Mouse (Mus musculus) limb, embryonic 11.5 days (tissue): ENCODE results near the gene Ntan1. TPM values are rescaled to one million over a fixed set of nuclear protein-coding genes. Genes with fewer than 3 reads are reported as not detected.

Experiments used
- ATAC-seq: fragments of 200-750 bp; cut with Nextera tagmentation; 2 replicates; pipeline ENCODE4 v1.8.0; 2017; ENCODE audit warnings: low read depth; ENCODE audit not compliant: insufficient number of reproducible peaks, low FRiP score, low TSS enrichment
- DNase-seq: peaks from one replicate; pipeline ENCODE4 v3.0.0-alpha.2; 2015; ENCODE audit warnings: low spot score
- H3K27ac ChIP-seq: fragments of 300-500 bp; sonication (generic); replicated peaks from 2 replicates; pipeline ENCODE4 v1.5.1; 2014; ENCODE audit warnings: low read depth, mild to moderate bottlenecking, low read length
- H3K27me3 ChIP-seq: fragments of 300-500 bp; sonication (generic); 2 replicates; pipeline ENCODE4 v1.6.1; 2014; ENCODE audit warnings: mild to moderate bottlenecking, low read length, mixed read lengths; ENCODE audit not compliant: control insufficient read depth, insufficient read depth
- H3K36me3 ChIP-seq: fragments of 300-500 bp; sonication (generic); 2 replicates; pipeline ENCODE4 v1.6.1; 2014; ENCODE audit warnings: mild to moderate bottlenecking, low read length, moderate library complexity, mixed read lengths; ENCODE audit not compliant: control insufficient read depth, insufficient read depth
- H3K4me1 ChIP-seq: fragments of 300-500 bp; sonication (generic); 2 replicates; pipeline ENCODE4 v1.6.1; 2014; ENCODE audit warnings: low read length, mixed read lengths; ENCODE audit not compliant: control insufficient read depth, insufficient read depth
- H3K4me2 ChIP-seq: fragments of 300-500 bp; sonication (generic); 2 replicates; pipeline ENCODE4 v1.6.1; 2014; ENCODE audit warnings: low read depth, mild to moderate bottlenecking, moderate library complexity; ENCODE audit not compliant: severe bottlenecking
- H3K4me3 ChIP-seq: fragments of 300-500 bp; sonication (generic); 2 replicates; pipeline ENCODE4 v1.5.1; 2014; ENCODE audit warnings: low read depth, low read length
- H3K9ac ChIP-seq: fragments of 300-500 bp; sonication (generic); 2 replicates; pipeline ENCODE4 v1.6.1; 2014; ENCODE audit warnings: mild to moderate bottlenecking, low read length
- H3K9me3 ChIP-seq: fragments of 300-500 bp; sonication (generic); 2 replicates; pipeline ENCODE4 v1.6.1; 2016; ENCODE audit warnings: low read length; ENCODE audit not compliant: control insufficient read depth
- WGBS: fragments of 180-500 bp; shearing (Covaris S2); extraction: QIAGEN DNeasy Blood & Tissue Kit; methylation state at CpG from one replicate; pipeline ENCODE4 v1.1.7; 2014; 5-methylcytosine and 5-hydroxymethylcytosine counted together
- polyA plus RNA-seq: library from polyadenylated mRNA; unstranded; fragments of >200 nt; fragmentation: Nextera tagmentation; extraction: Ambion mirVana; gene quantifications from 2 replicates; pipeline ENCODE4 v1.2.1, GENCODE M21; 2014

Ntan1 gene
- polyA plus RNA-seq, 1 experiment from 2014 or later, result 153 TPM

- Histone ChIP-seq H3K4me3 (peak overlapping the region; percentile 73), H3K27me3 (no peaks in the 10 kb centered on the region), H3K9me3 (no peaks in the 10 kb centered on the region), H3K9ac (peak overlapping the region; percentile 79), H3K4me2 (peak overlapping the region; percentile 84), H3K36me3 (no peaks in the 10 kb centered on the region), H3K27ac (no peak overlapping the region), H3K4me1 (no peaks in the 10 kb centered on the region)
- WGBS, result 50% methylated on average over 12 of the region's 12 CpGs
- ATAC-seq (no peak), DNase-seq (peak; percentile 33)
Measured at GRCm38 (mm10) chr16:13819806-13820500, 1.3 kb downstream of the Ntan1 start.

DNA sequence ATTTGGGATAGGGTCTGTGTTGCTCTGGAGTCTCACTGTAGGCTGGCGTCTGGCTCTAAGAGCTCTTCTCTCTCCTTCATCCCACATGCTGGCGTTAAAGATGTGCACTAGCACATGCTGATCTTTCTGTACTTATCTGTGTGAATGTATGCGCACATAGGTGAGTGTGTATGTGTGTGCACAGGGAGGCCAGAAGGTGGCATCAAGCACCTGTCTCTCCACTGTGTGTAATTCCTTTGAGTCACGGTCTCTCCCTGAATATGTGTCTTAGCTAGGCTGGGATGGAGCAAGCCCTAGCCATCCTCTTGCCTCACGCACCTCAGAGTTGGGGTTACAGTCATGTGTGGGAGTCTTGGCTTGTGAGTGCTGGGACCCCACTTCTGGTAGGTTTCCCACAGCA, 2.1 kb downstream of the Ntan1 start:
- no peaks in the 10 kb centered on the region for H3K4me1 ChIP-seq
- no peak overlapping the region; the same call in 1 of the 2 replicates for H3K4me3 ChIP-seq
- H3K27me3 ChIP-seq, result no peaks in the 10 kb centered on the region
- no peaks in the 10 kb centered on the region for H3K36me3 ChIP-seq
- no peak overlapping the region for H3K27ac ChIP-seq
- DNase-seq (no peak), ATAC-seq (no peak)
- WGBS, result 96% methylated on average over 5 of the region's 5 CpGs
- H3K9ac ChIP-seq, result no peak overlapping the region
- no peaks in the 10 kb centered on the region for H3K9me3 ChIP-seq
- no peak overlapping the region; the same call in 1 of the 2 replicates for H3K4me2 ChIP-seq

- 70% methylated on average over 7 of the region's 7 CpGs for WGBS
- no peaks in the 10 kb centered on the region for H3K27me3 ChIP-seq
- no peaks in the 10 kb centered on the region for H3K4me1 ChIP-seq
- no peaks in the 10 kb centered on the region for H3K9me3 ChIP-seq
- no peak overlapping the region for H3K9ac ChIP-seq
- no peak for DNase-seq
- no peak overlapping the region for H3K4me2 ChIP-seq
- H3K27ac ChIP-seq, result no peak overlapping the region
- no peak overlapping the region for H3K4me3 ChIP-seq
- no peak for ATAC-seq
- peaks cover 9% of the 10 kb centered on the region; the same call in 1 of the 2 replicates for H3K36me3 ChIP-seq
Measured at GRCm38 (mm10) chr16:13825781-13826490, 7.3 kb downstream of the Ntan1 start.

- no peak overlapping the region for H3K4me3 ChIP-seq
- H3K9me3 ChIP-seq, result no peaks in the 10 kb centered on the region
- H3K27me3 ChIP-seq, result no peaks in the 10 kb centered on the region
- ATAC-seq, result no peak
- 84% methylated on average over 4 of the region's 4 CpGs for WGBS
- DNase-seq, result no peak
- no peaks in the 10 kb centered on the region for H3K4me1 ChIP-seq
- H3K36me3 ChIP-seq, result peaks cover 9% of the 10 kb centered on the region; the same call in 1 of the 2 replicates
- no peak overlapping the region for H3K4me2 ChIP-seq
- H3K27ac ChIP-seq, result no peak overlapping the region
- H3K9ac ChIP-seq, result no peak overlapping the region
Measured at GRCm38 (mm10) chr16:13826511-13826910, 7.9 kb downstream of the Ntan1 start.

DNA sequence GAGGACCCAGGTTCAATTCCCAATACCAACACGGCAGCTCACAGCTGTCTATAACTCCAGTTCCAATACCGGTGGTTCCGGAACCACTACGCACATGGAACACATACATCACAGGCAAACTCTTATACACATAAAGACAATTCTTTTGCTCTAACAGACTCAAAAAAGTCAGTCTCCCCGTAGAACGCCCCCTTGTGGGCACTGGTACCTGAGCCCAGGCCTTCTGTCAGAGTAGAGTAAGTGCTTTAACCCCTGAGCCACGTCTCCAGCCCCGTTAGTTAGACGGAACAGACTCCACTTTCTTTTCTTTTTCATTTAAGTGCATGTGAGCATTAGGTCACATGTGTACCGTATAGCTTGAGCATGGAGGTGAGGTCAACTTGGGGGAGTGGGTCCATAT, 11.8 kb downstream of the Ntan1 start:
- H3K4me1 ChIP-seq, result no peaks in the 10 kb centered on the region
- H3K27ac ChIP-seq, result no peak overlapping the region
- WGBS, result 87% methylated on average over 10 of the region's 10 CpGs
- peaks cover 18% of the 10 kb centered on the region; the same call in 1 of the 2 replicates for H3K36me3 ChIP-seq
- no peak overlapping the region for H3K9ac ChIP-seq
- H3K4me2 ChIP-seq, result no peak overlapping the region
- ATAC-seq, result no peak
- no peak overlapping the region for H3K4me3 ChIP-seq
- no peak for DNase-seq
- H3K27me3 ChIP-seq, result no peaks in the 10 kb centered on the region
- H3K9me3 ChIP-seq, result no peaks in the 10 kb centered on the region

- Histone ChIP-seq H3K27me3 (no peaks in the 10 kb centered on the region), H3K27ac (no peak overlapping the region), H3K9ac (no peak overlapping the region), H3K4me1 (no peaks in the 10 kb centered on the region), H3K9me3 (no peaks in the 10 kb centered on the region), H3K36me3 (peaks cover 25% of the 10 kb centered on the region; the same call in 1 of the 2 replicates), H3K4me2 (no peak overlapping the region), H3K4me3 (no peak overlapping the region)
- 87% methylated on average over 5 of the region's 5 CpGs for WGBS
- DNase-seq (no peak), ATAC-seq (no peak)
Measured at GRCm38 (mm10) chr16:13831606-13832005, 13.0 kb downstream of the Ntan1 start.

- H3K9ac ChIP-seq, result no peak overlapping the region
- H3K27ac ChIP-seq, result no peak overlapping the region
- H3K27me3 ChIP-seq, result no peaks in the 10 kb centered on the region
- H3K9me3 ChIP-seq, result no peaks in the 10 kb centered on the region
- WGBS, result 96% methylated on average over 5 of the region's 5 CpGs
- no peak for DNase-seq
- H3K4me2 ChIP-seq, result no peak overlapping the region
- no peak for ATAC-seq
- no peaks in the 10 kb centered on the region for H3K4me1 ChIP-seq
- H3K36me3 ChIP-seq, result peaks cover 24% of the 10 kb centered on the region; the same call in 1 of the 2 replicates
- H3K4me3 ChIP-seq, result no peak overlapping the region
Measured at GRCm38 (mm10) chr16:13834382-13834781, 15.7 kb downstream of the Ntan1 start.

DNA sequence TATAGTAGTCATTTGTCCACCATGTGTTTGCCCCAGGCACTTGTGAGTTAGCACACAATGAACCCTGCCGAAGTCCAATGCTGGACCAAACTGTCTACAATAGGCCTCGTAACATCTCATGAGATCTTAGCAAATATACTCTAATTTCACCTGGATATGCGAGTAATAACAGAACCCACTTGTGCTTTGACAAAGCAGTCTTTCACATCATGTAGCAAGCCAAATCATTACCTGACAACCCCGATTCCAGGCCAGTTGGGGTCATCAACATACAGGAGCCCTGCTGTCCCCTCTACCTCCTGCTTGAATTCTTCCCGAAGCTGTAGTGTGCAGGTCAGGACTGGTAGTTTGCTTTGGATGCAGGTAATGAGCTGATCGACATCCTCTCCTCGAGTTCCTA, 21.4 kb downstream of the Ntan1 start:
- no peak overlapping the region for H3K27ac ChIP-seq
- no peak overlapping the region for H3K4me3 ChIP-seq
- no peaks in the 10 kb centered on the region for H3K27me3 ChIP-seq
- H3K9me3 ChIP-seq, result no peaks in the 10 kb centered on the region
- 91% methylated on average over 7 of the region's 7 CpGs for WGBS
- DNase-seq (no peak), ATAC-seq (no peak)
- peaks cover 19% of the 10 kb centered on the region for H3K36me3 ChIP-seq
- no peaks in the 10 kb centered on the region for H3K4me1 ChIP-seq
- H3K9ac ChIP-seq, result no peak overlapping the region
- H3K4me2 ChIP-seq, result no peak overlapping the region
